Mouse (Mus musculus) kidney, embryonic 16.5 days (tissue): ENCODE data around the gene Ubqln4. TPM values are rescaled to one million over a fixed set of nuclear protein-coding genes. Genes with fewer than 3 reads are reported as not detected.
"Not testable (repeated sequence)": the region's sequence is repeated elsewhere in the genome, so short reads cannot be mapped to it uniquely, and the experiment has no call there.

Source experiments
- ATAC-seq: fragments of 200-750 bp; cut with Nextera tagmentation; 2 replicates; pipeline ENCODE4 v1.8.0; 2017; ENCODE audit warnings: moderate TSS enrichment; ENCODE audit not compliant: low FRiP score, low TSS enrichment
- H3K27ac ChIP-seq: fragments of 300-500 bp; sonication (generic); 2 replicates; pipeline ENCODE4 v1.5.1; 2014; ENCODE audit warnings: low read length
- H3K27me3 ChIP-seq: fragments of 300-500 bp; sonication (generic); 2 replicates; pipeline ENCODE4 v1.6.1; 2014; ENCODE audit warnings: low read length, control low read depth, mixed read lengths; ENCODE audit not compliant: insufficient read depth
- H3K36me3 ChIP-seq: fragments of 300-500 bp; sonication (generic); 2 replicates; pipeline ENCODE4 v1.6.1; 2014; ENCODE audit warnings: low read length, control low read depth, mixed read lengths; ENCODE audit not compliant: insufficient read depth
- H3K4me1 ChIP-seq: fragments of 300-500 bp; sonication (generic); 2 replicates; pipeline ENCODE4 v1.6.1; 2014; ENCODE audit warnings: low read length, control low read depth, mixed read lengths; ENCODE audit not compliant: insufficient read depth
- H3K4me2 ChIP-seq: fragments of 300-500 bp; sonication (generic); replicated peaks from 2 replicates; pipeline ENCODE4 v1.6.1; 2014; ENCODE audit warnings: low read depth, low read length
- H3K4me3 ChIP-seq: fragments of 300-500 bp; sonication (generic); 2 replicates; pipeline ENCODE4 v1.5.1; 2014; ENCODE audit warnings: mild to moderate bottlenecking, low read length
- H3K9ac ChIP-seq: fragments of 300-500 bp; sonication (generic); replicated peaks from 2 replicates; pipeline ENCODE4 v1.6.1; 2014; ENCODE audit warnings: low read length
- H3K9me3 ChIP-seq: fragments of 300-500 bp; sonication (generic); 2 replicates; pipeline ENCODE4 v1.6.1; 2016; ENCODE audit warnings: low read length, control low read depth
- WGBS: fragments of 180-500 bp; shearing (Covaris S2); extraction: QIAGEN DNeasy Blood & Tissue Kit; methylation state at CpG from one replicate; pipeline ENCODE4 v1.1.7; 2014; 5-methylcytosine and 5-hydroxymethylcytosine counted together
- polyA plus RNA-seq: library from polyadenylated mRNA; unstranded; fragments of >200 nt; fragmentation: Nextera tagmentation; extraction: Ambion mirVana; gene quantifications from 2 replicates; pipeline ENCODE4 v1.2.1, GENCODE M21; 2015

Gene Ubqln4
- polyA plus RNA-seq, 1 experiment from 2014 or later = 52.7 TPM

DNA sequence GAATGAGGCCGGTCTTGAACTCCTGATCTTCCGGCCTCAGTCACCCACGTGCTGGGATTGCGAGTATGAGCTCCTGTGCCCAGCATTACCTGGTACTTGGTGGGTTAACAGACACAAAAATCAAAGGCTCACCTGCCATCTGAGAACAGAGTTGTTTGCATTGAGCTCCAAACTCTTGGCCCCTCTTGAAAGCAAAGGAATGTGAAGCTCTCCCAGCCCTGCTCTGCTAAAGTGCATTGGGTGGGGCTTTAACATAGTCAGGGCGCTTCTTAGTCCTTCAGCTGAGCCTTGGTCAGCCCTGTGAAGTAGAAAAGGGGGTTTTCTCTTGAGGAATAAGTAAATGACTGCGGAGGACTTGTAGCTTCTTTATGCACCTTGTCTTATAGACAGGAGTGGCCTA lies 32.2 kb downstream of the Ubqln4 start:
- Histone ChIP-seq H3K9me3 (no peaks in the 10 kb centered on the region), H3K27me3 (no peaks in the 10 kb centered on the region), H3K4me1 (peaks cover 2% of the 10 kb centered on the region; the same call in 1 of the 2 replicates), H3K4me2 (no peak overlapping the region), H3K4me3 (no peak overlapping the region), H3K36me3 (peaks cover 57% of the 10 kb centered on the region), H3K9ac (no peak overlapping the region), H3K27ac (no peak overlapping the region)
- WGBS = 98% methylated on average over 6 of the region's 6 CpGs
- no peak for ATAC-seq

DNA sequence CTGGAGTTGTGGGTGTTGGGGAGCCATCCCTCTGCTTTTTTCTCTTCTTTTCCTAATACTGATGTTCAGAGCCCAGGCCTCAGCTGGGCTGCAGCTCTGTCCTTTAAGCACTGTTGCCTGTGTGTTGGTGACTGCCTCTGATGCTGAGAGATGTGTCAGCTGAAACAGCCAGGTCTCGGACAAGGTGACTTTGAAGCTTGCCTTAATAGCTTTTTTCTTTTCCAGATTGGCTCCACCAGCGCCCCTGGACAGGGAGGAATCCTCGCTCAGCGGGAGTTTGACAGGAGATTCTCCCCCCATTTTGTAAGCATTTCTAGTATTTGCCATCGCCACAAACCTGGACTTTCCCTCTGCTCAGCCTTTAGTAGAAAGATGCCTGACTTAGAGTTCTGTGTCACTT lies 33.1 kb downstream of the Ubqln4 start:
- no peaks in the 10 kb centered on the region for H3K4me1 ChIP-seq
- 91% methylated on average over 5 of the region's 5 CpGs for WGBS
- ATAC-seq = no peak
- no peak overlapping the region for H3K4me3 ChIP-seq
- H3K9ac ChIP-seq = no peak overlapping the region
- no peaks in the 10 kb centered on the region for H3K9me3 ChIP-seq
- no peaks in the 10 kb centered on the region for H3K27me3 ChIP-seq
- no peak overlapping the region for H3K4me2 ChIP-seq
- H3K36me3 ChIP-seq = peaks cover 48% of the 10 kb centered on the region
- H3K27ac ChIP-seq = no peak overlapping the region

DNA sequence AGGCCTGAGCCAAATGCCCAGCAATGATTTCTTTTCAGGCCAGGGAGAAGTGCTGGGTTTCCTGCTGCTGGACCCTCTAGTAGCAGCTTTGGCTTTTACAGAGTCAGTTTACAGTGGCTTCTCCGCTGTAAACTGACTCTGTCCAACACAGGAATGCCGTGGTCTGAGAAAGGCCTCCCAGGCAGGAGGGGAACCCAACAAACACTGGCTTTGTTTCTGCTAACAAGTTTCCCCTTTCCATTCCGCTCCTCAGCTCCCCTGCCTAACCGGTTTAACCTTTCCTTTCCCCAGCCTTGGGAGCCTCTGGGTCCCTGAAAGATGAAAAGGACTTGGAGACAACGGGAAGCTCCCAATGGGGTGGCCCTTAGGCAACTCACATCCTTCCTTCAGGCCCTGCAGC lies 36.7 kb downstream of the Ubqln4 start:
- H3K9me3 ChIP-seq = no peaks in the 10 kb centered on the region
- no peaks in the 10 kb centered on the region for H3K27me3 ChIP-seq
- 0 out of 2 replicates have a peak overlapping the region, but pooled peaks have one; percentile 3 for H3K9ac ChIP-seq
- no peak overlapping the region for H3K4me3 ChIP-seq
- H3K4me1 ChIP-seq = peaks cover 20% of the 10 kb centered on the region
- no peak overlapping the region for H3K4me2 ChIP-seq
- WGBS = 18% methylated on average over 5 of the region's 5 CpGs
- no peak for ATAC-seq
- H3K27ac ChIP-seq = peak overlapping the region; percentile 7
- H3K36me3 ChIP-seq = peaks cover 31% of the 10 kb centered on the region

DNA sequence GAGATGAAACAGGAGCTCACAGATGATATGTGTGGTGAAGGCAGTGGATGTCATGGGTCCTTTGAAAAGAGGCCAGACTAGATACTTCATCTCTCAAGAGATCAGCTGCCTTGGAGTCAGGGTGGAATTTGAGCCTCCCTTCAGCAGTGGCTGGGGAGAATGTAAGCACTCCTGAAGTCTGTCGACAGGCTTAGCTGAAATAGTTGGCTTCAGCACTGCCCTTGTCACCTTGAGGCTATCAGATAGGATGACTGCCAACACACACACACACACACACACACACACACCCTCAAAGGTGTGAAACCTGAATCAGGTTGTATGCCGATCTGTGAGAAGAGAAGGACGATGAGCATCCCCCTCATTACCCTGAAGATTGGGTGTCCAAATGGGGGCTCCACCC lies 37.5 kb downstream of the Ubqln4 start:
- Histone ChIP-seq H3K9me3 (no peaks in the 10 kb centered on the region), H3K36me3 (peaks cover 28% of the 10 kb centered on the region), H3K9ac (no peak overlapping the region), H3K4me1 (peaks cover 20% of the 10 kb centered on the region), H3K27me3 (no peaks in the 10 kb centered on the region), H3K27ac (no peak overlapping the region; the same call in 1 of the 2 replicates), H3K4me3 (no peak overlapping the region), H3K4me2 (no peak overlapping the region)
- WGBS = 26% methylated on average over 3 of the region's 3 CpGs
- ATAC-seq = peak; percentile 14; the same call in 1 of the 2 replicates

DNA sequence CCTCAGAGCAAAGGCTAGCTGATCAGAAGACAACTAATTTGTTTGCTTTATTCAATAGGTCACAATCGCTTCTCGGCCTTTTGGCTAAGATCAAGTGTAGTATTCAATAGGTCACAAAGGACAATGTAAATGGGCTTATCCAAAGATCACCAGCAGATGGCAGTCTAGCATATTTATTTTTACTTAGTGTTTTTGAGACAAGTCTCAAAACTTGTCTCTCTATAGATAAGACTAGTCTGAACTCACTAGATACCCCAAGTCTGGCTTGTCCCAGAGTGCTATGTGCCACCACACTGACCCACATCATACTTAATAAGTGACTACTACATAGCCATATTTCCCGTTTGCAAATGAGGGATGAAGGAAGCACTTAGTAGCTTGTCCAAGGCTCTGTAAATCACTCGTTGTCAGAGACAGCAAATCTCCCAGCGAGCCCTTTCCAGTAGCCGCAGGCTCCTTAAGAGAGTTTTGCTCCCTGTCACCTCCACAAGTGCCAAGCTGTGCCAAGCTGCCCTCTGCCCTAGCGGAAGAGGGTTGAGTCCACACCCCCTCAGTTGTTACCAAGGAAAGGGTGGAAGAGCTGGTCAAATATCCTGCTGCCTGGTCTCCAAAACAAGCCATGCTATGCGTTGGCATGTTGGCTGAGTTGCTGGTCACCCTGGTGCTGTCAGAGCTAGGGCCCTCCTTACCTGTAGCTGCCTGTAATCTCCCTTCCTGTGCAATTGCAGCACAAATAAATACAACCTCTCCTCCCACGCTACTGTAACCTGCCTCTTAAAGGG lies 38.6 kb downstream of the Ubqln4 start:
- peaks cover 20% of the 10 kb centered on the region for H3K4me1 ChIP-seq
- H3K36me3 ChIP-seq = peaks cover 20% of the 10 kb centered on the region
- H3K4me3 ChIP-seq = no peak overlapping the region
- H3K27ac ChIP-seq = no peak overlapping the region
- 17% methylated on average over 9 of the region's 9 CpGs for WGBS
- peak overlapping the region; percentile 11; the same call in 1 of the 2 replicates for H3K4me2 ChIP-seq
- H3K9ac ChIP-seq = no peak overlapping the region
- no peaks in the 10 kb centered on the region for H3K9me3 ChIP-seq
- peak; percentile 42; the same call in 1 of the 2 replicates for ATAC-seq
- H3K27me3 ChIP-seq = no peaks in the 10 kb centered on the region

DNA sequence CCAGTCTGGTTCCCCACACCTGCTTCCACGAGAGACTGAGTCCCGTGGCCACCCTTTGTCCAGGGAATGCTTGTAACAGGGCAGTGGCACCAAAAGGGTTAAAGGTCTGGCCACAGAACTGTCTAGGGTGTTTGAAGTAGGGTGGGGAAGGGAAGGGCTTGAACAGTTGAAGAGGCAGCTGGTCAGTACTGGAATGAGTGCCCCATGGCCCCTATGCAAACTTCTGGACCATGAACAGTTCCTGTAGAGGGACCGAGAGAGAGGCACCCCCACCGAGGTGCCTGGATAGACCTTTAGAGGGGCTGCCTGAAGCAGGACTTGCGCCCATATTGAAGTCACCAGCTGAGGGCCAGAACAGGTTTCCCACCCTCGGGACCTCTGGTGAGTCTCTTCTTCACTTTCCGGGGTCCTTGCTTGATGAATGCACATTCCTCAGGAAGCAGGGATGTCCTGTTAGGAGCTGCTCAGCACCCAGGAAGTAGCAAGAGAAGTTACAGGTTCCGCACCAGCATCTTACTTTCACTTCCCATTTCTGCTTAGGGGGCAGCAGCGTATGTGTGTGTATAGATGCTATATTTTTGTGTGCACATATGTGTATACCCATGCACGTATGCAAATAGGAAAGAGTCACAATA lies 39.5 kb downstream of the Ubqln4 start:
- Histone ChIP-seq H3K9me3 (no peaks in the 10 kb centered on the region), H3K36me3 (peaks cover 11% of the 10 kb centered on the region), H3K4me1 (peaks cover 20% of the 10 kb centered on the region), H3K4me2 (no peak overlapping the region), H3K27ac (no peak overlapping the region), H3K9ac (no peak overlapping the region), H3K27me3 (no peaks in the 10 kb centered on the region), H3K4me3 (no peak overlapping the region)
- WGBS = 69% methylated on average over 10 of the region's 10 CpGs
- ATAC-seq = no peak

DNA sequence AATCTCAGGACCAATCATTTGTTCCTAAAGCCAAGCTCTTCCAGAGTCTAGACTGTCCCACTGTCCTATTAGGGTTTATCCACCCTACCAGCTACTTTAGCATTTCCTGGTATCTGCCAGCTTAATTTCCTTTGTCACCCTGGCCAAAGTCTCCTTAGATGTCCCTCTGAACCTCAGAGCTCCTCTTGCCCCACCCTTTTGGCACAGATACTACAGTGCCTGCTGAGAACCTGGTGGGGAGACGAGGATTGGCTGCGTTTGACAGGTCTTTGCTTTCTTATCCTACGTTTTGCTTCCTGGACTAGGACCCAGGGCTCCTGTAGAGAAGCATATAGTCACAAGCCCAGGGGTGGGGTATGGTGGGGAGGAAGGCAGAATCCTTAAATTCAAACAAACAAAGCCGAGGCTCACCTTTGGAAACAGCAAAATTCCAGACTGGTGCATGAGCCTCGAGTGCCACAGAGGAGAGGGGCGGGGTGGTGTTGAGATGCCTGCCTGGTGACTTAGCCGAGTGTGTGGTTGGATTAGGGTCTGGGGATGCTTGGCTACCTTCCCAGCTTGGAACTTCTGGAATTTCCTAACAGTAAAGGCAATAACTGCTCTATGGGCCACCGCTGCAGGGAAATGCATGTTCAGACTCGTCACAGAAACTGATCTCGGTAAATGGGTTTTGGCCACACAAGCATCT lies 40.5 kb downstream of the Ubqln4 start:
- Histone ChIP-seq H3K4me2 (no peak overlapping the region), H3K4me3 (no peak overlapping the region), H3K27ac (no peak overlapping the region), H3K9ac (0 out of 2 replicates have a peak overlapping the region, but pooled peaks have one; percentile 25), H3K27me3 (no peaks in the 10 kb centered on the region), H3K36me3 (0 out of 2 replicates have a peak, but pooled peaks cover under 1% of the 10 kb centered on the region), H3K4me1 (peaks cover 20% of the 10 kb centered on the region), H3K9me3 (no peaks in the 10 kb centered on the region)
- 53% methylated on average over 10 of the region's 10 CpGs for WGBS
- no peak for ATAC-seq

DNA sequence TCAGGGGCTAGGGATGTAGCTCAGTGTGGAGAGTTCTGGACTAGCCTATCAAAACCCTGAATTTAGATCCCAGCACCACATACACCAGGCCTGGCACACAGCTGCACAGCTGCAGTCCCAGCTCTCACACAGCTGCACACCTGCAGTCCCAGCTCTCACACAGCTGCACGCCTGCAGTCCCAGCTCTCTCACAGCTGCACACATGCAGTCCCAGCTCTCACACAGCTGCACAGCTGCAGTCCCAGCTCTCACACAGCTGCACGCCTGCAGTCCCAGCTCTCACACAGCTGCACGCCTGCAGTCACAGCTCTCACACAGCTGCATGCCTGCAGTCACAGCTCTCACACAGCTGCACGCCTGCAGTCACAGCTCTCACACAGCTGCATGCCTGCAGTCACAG lies 43.0 kb downstream of the Ubqln4 start:
- not testable (repeated sequence) for H3K4me3 ChIP-seq, H3K27me3 ChIP-seq, H3K27ac ChIP-seq, H3K9ac ChIP-seq, H3K4me2 ChIP-seq, H3K9me3 ChIP-seq, H3K36me3 ChIP-seq, ATAC-seq
- 87% methylated on average over 4 of the region's 4 CpGs for WGBS
- peaks cover 20% of the 10 kb centered on the region for H3K4me1 ChIP-seq

DNA sequence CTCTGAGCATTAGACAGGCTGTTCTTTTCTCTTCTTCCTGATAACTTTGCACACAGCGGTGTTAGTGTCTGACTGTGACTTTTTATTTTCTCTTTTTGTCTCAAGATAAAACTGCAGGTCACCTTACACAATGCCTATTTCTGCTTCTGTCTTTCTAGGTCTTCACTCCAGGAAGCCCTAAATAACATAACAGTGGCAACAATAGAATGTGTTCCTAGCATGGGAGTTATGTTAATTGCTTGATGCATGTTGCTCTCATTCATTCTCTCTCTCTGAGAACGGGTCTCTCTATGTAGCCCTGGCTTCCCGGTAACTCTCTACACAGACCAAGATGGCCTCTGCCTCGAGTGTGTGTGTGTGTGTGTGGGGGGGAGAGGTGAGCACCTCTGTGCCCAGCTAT lies 48.9 kb downstream of the Ubqln4 start:
- no peaks in the 10 kb centered on the region for H3K36me3 ChIP-seq
- H3K27me3 ChIP-seq = no peaks in the 10 kb centered on the region
- H3K9ac ChIP-seq = no peak overlapping the region
- no peaks in the 10 kb centered on the region for H3K9me3 ChIP-seq
- H3K4me1 ChIP-seq = peaks cover 11% of the 10 kb centered on the region; the same call in 1 of the 2 replicates
- no peak overlapping the region for H3K27ac ChIP-seq
- 69% methylated on average over 4 of the region's 4 CpGs for WGBS
- H3K4me3 ChIP-seq = no peak overlapping the region
- ATAC-seq = no peak
- H3K4me2 ChIP-seq = no peak overlapping the region
